Mouse (Mus musculus) cortical plate, adult 2 months (tissue): ENCODE measurements around the gene Hyal3.

Experiments
- CTCF ChIP-seq: fragments of 200-500 bp; IDR thresholded peaks from 2 replicates; pipeline ENCODE4 v1.5.1; 2011; ENCODE audit warnings: mild to moderate bottlenecking, control low read depth, low read length; ENCODE audit not compliant: insufficient read depth; ENCODE audit errors: extremely low read depth
- POLR2A ChIP-seq: fragments of 200-500 bp; IDR thresholded peaks from 2 replicates; pipeline ENCODE4 v1.6.1; 2011; ENCODE audit warnings: mild to moderate bottlenecking, low read length, control low read depth; ENCODE audit not compliant: insufficient read depth; ENCODE audit errors: extremely low read depth

DNA sequence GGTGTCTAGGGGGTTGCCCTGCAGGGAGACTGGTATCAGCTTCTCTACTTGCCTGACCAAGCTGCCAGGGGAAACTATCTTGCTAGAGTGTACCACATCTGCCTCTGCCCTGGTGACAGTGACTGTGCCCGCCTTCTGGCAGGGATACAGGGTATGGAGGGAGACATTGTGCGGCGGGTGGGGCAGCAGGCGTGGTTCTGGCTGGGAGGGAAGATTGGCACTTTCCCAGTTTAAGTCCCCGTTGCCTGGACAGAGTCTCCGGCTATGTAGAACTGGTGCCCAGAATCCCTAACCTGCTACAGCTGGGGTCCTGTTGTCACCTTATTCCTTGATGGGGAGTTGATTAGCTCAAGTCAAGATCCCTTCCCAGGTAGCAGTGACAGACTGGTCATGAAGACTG is 51.9 kb downstream of the Hyal3 start:
- TF ChIP-seq CTCF (no peak), POLR2A (no peak)
